Mouse (Mus musculus): ENCODE results near the gene Brms1l.

The Brms1l gene

GRCm38 (mm10) chr12:55860631-55861030 is 24.5 kb downstream of the Brms1l start:
- no peak for DNase-seq (ENCODE audit: low spot score in 2 of 2)

DNA sequence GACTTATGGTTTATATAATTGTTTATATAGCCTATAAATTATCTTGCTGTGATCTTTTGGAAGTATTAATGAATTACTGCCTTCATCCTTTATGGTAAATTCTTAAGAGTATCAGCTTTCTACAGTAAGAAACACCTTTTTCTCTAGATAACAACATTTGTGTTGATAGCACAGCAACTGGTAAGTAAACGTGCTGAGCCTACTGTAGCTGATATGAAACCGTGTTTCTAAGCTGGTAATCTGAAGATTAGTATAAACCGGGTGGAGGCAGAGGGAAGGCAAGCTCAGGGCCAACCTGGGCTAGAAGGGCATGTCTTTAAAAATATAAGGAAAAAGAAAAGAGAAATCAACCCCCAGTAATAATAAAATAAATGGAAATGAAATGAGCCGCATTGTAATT is 31.6 kb downstream of the Brms1l start:
- no peak for DNase-seq (ENCODE audit: low spot score in 2 of 2)

- DNase-seq (ENCODE audit: low spot score in 2 of 2) = no peak
Measured at GRCm38 (mm10) chr12:55869622-55870322, 33.6 kb downstream of the Brms1l start.

DNA sequence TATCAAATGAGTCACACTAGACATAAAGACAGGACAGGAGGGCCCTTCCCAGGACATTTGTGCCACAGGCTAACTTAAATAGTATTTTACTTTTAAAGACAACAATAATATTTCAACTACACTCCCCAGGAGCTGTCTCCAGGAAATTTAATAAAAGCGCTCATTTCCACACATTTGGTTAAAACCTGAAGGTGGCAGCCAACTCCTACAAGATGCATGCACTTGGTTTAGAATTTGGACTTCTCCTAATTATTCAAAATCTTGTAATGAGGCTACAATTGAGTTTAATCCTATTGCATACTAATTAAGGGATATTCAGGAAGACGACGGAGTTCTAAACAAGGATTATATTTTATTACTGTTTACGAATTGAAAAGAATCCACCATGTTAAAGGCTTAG is 49.3 kb downstream of the Brms1l start:
- no peak for DNase-seq (ENCODE audit: low spot score in 2 of 2)

GRCm38 (mm10) chr12:55888570-55888969 is 52.4 kb downstream of the Brms1l start:
- DNase-seq (ENCODE audit: low spot score in 2 of 2) = no peak

- no peak for DNase-seq (ENCODE audit: low spot score in 2 of 2)
Measured at GRCm38 (mm10) chr12:55904801-55905200, 68.7 kb downstream of the Brms1l start.

GRCm38 (mm10) chr12:55912138-55912537 is 76.0 kb downstream of the Brms1l start:
- no peak for DNase-seq (ENCODE audit: low spot score in 2 of 2)

GRCm38 (mm10) chr12:55913201-55913600 is 77.1 kb downstream of the Brms1l start:
- no peak for DNase-seq (ENCODE audit: low spot score in 2 of 2)

DNA sequence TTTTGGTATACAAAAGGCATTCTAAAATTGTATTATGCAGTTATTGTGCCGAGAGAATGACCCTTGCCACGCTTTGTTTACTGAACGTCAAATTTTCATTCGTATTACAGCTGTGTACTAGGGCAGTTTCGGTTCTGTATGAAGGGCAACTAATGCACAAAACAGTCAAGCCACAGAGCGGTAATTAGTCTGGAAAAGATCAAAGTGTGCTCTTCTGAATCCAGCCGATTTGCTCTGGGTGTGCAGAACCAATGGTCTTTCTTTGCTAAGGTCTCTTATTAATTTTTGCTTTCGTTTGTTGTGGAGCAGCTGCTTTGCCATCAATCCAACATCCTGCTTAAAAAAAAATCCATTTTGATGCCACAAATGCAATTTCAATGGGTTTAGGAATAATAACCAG is 80.1 kb downstream of the Brms1l start:
- DNase-seq (ENCODE audit: low spot score in 2 of 2) = no peak

DNA sequence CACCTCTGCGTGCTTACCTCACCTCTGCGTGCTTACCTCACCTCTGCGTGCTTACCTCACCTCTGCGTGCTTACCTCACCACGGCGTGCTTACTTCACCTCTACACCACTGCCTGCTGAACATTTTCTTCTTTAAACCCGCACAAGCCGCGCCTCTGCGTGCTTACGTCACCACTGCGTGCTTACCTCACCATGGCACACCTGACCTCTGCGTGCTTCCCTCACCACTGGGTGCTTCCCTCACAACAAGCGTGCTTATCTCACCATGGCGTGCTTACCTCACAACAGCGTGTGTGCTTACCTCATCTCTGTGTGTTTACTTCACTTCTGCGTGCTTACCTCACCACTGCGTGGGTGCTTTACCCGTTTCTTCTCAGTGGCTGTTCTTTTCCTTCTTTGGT is 80.9 kb downstream of the Brms1l start:
- DNase-seq (ENCODE audit: low spot score in 2 of 2) = no peak
